Mouse (Mus musculus) heart, postnatal 0 days (tissue): ENCODE results near the gene Amhr2.

Source experiments
- CTCF ChIP-seq: IDR thresholded peaks from 2 replicates; pipeline ENCODE4 v1.5.1; 2016; ENCODE audit warnings: antibody characterized with exemption, control low read depth, low read depth
- EP300 ChIP-seq: IDR thresholded peaks from 2 replicates; pipeline ENCODE4 v1.6.1; 2016; ENCODE audit warnings: antibody characterized with exemption, low read depth

GRCm38 (mm10) chr15:102500479-102500878 is 55.3 kb downstream of the Amhr2 start:
- TF ChIP-seq CTCF (no peak), EP300 (no peak)
